Mouse (Mus musculus) intestine, embryonic 16.5 days (tissue): ENCODE results near the gene Ina. TPM values are rescaled to one million over a fixed set of nuclear protein-coding genes. Genes with fewer than 3 reads are reported as not detected.
A peak's percentile ranks its signal among the peaks of the same experiment; 100 is the strongest.

Source experiments
- ATAC-seq: fragments of 200-750 bp; cut with Nextera tagmentation; 2 replicates; pipeline ENCODE4 v1.8.0; 2017; ENCODE audit warnings: moderate TSS enrichment, moderate library complexity
- H3K27ac ChIP-seq: fragments of 300-500 bp; sonication (generic); 2 replicates; pipeline ENCODE4 v1.5.1; 2014; ENCODE audit warnings: mild to moderate bottlenecking, low read length
- H3K27me3 ChIP-seq: fragments of 300-500 bp; sonication (generic); replicated peaks from 2 replicates; pipeline ENCODE4 v1.6.1; 2014; ENCODE audit warnings: low read length, control low read depth, mixed read lengths; ENCODE audit not compliant: control insufficient read depth, insufficient read depth
- H3K36me3 ChIP-seq: fragments of 300-500 bp; sonication (generic); 2 replicates; pipeline ENCODE4 v1.6.1; 2014; ENCODE audit warnings: low read length, control low read depth; ENCODE audit not compliant: control insufficient read depth, insufficient read depth
- H3K4me1 ChIP-seq: fragments of 300-500 bp; sonication (generic); 2 replicates; pipeline ENCODE4 v1.6.1; 2014; ENCODE audit warnings: low read length, control low read depth, mixed read lengths; ENCODE audit not compliant: control insufficient read depth, insufficient read depth
- H3K4me2 ChIP-seq: fragments of 300-500 bp; sonication (generic); 2 replicates; pipeline ENCODE4 v1.6.1; 2014; ENCODE audit warnings: low read depth, low read length, control low read depth
- H3K4me3 ChIP-seq: fragments of 300-500 bp; sonication (generic); 2 replicates; pipeline ENCODE4 v1.5.1; 2014; ENCODE audit warnings: mild to moderate bottlenecking, low read length
- H3K9ac ChIP-seq: fragments of 300-500 bp; sonication (generic); 2 replicates; pipeline ENCODE4 v1.6.1; 2014; ENCODE audit warnings: low read depth, low read length
- H3K9me3 ChIP-seq: fragments of 300-500 bp; sonication (generic); 2 replicates; pipeline ENCODE4 v1.6.1; 2016; ENCODE audit warnings: low read length, control low read depth; ENCODE audit not compliant: control insufficient read depth
- WGBS: fragments of 180-500 bp; shearing (Covaris S2); extraction: QIAGEN DNeasy Blood & Tissue Kit; methylation state at CpG from one replicate; pipeline ENCODE4 v1.1.7; 2014; 5-methylcytosine and 5-hydroxymethylcytosine counted together
- polyA plus RNA-seq: library from polyadenylated mRNA; unstranded; fragments of >200 nt; fragmentation: Nextera tagmentation; extraction: Ambion mirVana; gene quantifications from 2 replicates; pipeline ENCODE4 v1.2.1, GENCODE M21; 2015

Gene Ina
- polyA plus RNA-seq, 1 experiment from 2014 or later = 5.6 TPM

- no peak for ATAC-seq
- no peak overlapping the region for H3K4me3 ChIP-seq
- H3K4me1 ChIP-seq = no peaks in the 10 kb centered on the region
- H3K4me2 ChIP-seq = no peak overlapping the region
- H3K36me3 ChIP-seq = 0 out of 2 replicates have a peak, but pooled peaks cover 12% of the 10 kb centered on the region
- H3K9me3 ChIP-seq = no peaks in the 10 kb centered on the region
- H3K9ac ChIP-seq = no peak overlapping the region
- H3K27me3 ChIP-seq = no peaks in the 10 kb centered on the region
- no peak overlapping the region for H3K27ac ChIP-seq
- WGBS = 83% methylated on average over 4 of the region's 4 CpGs
Observed at GRCm38 (mm10) chr19:47034916-47035315, 20.4 kb downstream of the Ina start.

- Histone ChIP-seq H3K9ac (no peak overlapping the region), H3K4me3 (no peak overlapping the region), H3K4me1 (no peaks in the 10 kb centered on the region), H3K9me3 (no peaks in the 10 kb centered on the region), H3K27me3 (no peaks in the 10 kb centered on the region), H3K36me3 (0 out of 2 replicates have a peak, but pooled peaks cover 12% of the 10 kb centered on the region), H3K27ac (no peak overlapping the region), H3K4me2 (no peak overlapping the region)
- ATAC-seq = no peak
- 88% methylated on average over 3 of the region's 3 CpGs for WGBS
Observed at GRCm38 (mm10) chr19:47036596-47036995, 22.1 kb downstream of the Ina start.

GRCm38 (mm10) chr19:47040720-47041473 lies 26.4 kb downstream of the Ina start:
- Histone ChIP-seq H3K36me3 (0 out of 2 replicates have a peak, but pooled peaks cover 6% of the 10 kb centered on the region), H3K4me2 (no peak overlapping the region), H3K27me3 (no peaks in the 10 kb centered on the region), H3K4me3 (no peak overlapping the region), H3K4me1 (no peaks in the 10 kb centered on the region), H3K9ac (no peak overlapping the region), H3K9me3 (no peaks in the 10 kb centered on the region), H3K27ac (no peak overlapping the region)
- no peak for ATAC-seq
- 86% methylated on average over 3 of the region's 3 CpGs for WGBS

DNA sequence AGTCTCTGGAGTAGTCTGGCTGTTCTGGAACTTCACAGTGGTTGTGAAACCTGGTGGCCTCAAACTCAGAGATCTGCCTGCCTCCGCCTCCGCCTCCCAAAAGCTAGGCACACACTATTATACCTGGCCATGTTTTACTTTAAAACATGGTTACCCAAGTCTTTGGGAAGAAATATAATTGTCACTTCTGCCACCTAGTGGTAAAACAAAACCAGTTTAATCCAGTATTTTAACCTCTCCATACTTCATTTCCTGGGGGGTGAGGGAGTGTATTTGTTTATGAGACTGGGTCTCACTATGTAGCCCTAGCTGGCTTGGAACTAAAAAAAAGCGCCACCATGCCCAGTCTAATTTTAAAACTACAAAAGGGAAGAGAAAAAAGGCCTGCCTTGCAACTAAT lies 29.1 kb downstream of the Ina start:
- Histone ChIP-seq H3K9ac (no peak overlapping the region), H3K4me2 (no peak overlapping the region), H3K27me3 (no peaks in the 10 kb centered on the region), H3K9me3 (no peaks in the 10 kb centered on the region), H3K4me3 (no peak overlapping the region), H3K36me3 (0 out of 2 replicates have a peak, but pooled peaks cover 3% of the 10 kb centered on the region), H3K27ac (no peak overlapping the region), H3K4me1 (0 out of 2 replicates have a peak, but pooled peaks cover 3% of the 10 kb centered on the region)
- ATAC-seq = no peak
- WGBS = 85% methylated on average over 3 of the region's 3 CpGs

- no peak overlapping the region for H3K9ac ChIP-seq
- 92% methylated on average over 1 of the region's 1 CpGs for WGBS
- no peaks in the 10 kb centered on the region for H3K27me3 ChIP-seq
- ATAC-seq = no peak
- H3K4me1 ChIP-seq = peaks cover 20% of the 10 kb centered on the region
- no peak overlapping the region for H3K27ac ChIP-seq
- H3K4me3 ChIP-seq = no peak overlapping the region
- no peak overlapping the region for H3K4me2 ChIP-seq
- no peaks in the 10 kb centered on the region for H3K36me3 ChIP-seq
- H3K9me3 ChIP-seq = no peaks in the 10 kb centered on the region
Observed at GRCm38 (mm10) chr19:47046343-47046742, 31.8 kb downstream of the Ina start.

DNA sequence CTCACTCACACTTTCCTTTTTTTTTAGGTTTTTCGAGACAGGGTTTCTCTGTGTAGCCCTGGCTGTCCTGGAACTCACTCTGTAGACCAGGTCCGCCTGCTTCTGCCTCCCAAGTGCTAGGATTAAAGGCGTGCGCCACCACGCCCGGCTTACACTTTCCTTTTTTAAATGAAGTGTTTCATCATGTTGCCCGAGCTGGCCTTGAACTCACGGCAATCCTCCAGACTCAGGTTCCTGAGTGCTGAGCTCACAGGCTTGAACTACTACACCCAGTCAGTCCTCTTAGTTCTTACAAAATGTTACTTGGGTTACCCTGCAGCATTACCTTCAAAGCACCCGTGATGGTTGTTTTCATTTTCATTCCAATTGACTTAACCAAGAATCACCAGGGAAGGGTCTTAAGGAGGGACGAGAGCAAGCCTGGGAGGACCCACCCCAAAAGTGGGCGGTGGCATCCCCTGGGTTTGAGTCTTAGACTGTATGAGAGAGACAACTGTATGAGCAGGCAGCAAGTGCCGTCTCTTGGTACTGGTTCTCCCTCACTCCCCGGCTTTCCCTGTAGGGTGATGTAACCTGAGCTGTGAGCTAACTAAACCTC lies 32.8 kb downstream of the Ina start:
- H3K9ac ChIP-seq = no peak overlapping the region
- H3K36me3 ChIP-seq = no peaks in the 10 kb centered on the region
- 85% methylated on average over 13 of the region's 13 CpGs for WGBS
- no peak for ATAC-seq
- no peak overlapping the region for H3K4me3 ChIP-seq
- no peak overlapping the region for H3K27ac ChIP-seq
- no peaks in the 10 kb centered on the region for H3K9me3 ChIP-seq
- no peaks in the 10 kb centered on the region for H3K27me3 ChIP-seq
- peaks cover 21% of the 10 kb centered on the region for H3K4me1 ChIP-seq
- no peak overlapping the region for H3K4me2 ChIP-seq

DNA sequence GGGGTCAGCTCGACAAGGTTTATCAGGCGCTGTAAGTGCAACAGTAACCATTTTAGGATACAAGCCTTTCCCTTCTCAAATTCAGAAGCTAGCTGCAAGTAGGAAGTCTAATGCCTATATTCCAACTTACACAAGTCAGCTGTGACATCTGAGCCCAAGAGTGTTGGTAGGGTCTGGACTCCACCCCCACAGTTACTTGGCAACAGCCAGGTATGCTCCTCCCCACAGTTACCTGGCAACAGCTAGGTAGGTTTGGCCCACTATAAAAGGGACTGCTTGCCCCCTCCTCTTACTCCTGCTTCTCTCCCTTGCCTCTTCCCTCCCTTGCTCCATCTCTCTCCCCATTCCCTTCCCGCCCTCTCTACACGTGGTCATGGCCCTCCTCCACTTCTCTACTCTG lies 34.6 kb downstream of the Ina start:
- no peaks in the 10 kb centered on the region for H3K9me3 ChIP-seq
- H3K9ac ChIP-seq = peak overlapping the region; percentile 5; the same call in 1 of the 2 replicates
- no peak overlapping the region for H3K27ac ChIP-seq
- ATAC-seq = no peak
- H3K4me2 ChIP-seq = peak overlapping the region; percentile 77
- peaks cover 21% of the 10 kb centered on the region for H3K4me1 ChIP-seq
- H3K27me3 ChIP-seq = no peaks in the 10 kb centered on the region
- WGBS = 63% methylated on average over 4 of the region's 4 CpGs
- H3K36me3 ChIP-seq = no peaks in the 10 kb centered on the region
- H3K4me3 ChIP-seq = no peak overlapping the region; the same call in 1 of the 2 replicates

GRCm38 (mm10) chr19:47049840-47050239 lies 35.3 kb downstream of the Ina start:
- no peak for ATAC-seq
- Histone ChIP-seq H3K4me3 (peak overlapping the region; percentile 91), H3K27ac (no peak overlapping the region), H3K36me3 (no peaks in the 10 kb centered on the region), H3K4me2 (peak overlapping the region; percentile 77), H3K9me3 (no peaks in the 10 kb centered on the region), H3K9ac (peak overlapping the region; percentile 86), H3K4me1 (peaks cover 21% of the 10 kb centered on the region), H3K27me3 (no peaks in the 10 kb centered on the region)
- WGBS = 5% methylated on average over 7 of the region's 7 CpGs

DNA sequence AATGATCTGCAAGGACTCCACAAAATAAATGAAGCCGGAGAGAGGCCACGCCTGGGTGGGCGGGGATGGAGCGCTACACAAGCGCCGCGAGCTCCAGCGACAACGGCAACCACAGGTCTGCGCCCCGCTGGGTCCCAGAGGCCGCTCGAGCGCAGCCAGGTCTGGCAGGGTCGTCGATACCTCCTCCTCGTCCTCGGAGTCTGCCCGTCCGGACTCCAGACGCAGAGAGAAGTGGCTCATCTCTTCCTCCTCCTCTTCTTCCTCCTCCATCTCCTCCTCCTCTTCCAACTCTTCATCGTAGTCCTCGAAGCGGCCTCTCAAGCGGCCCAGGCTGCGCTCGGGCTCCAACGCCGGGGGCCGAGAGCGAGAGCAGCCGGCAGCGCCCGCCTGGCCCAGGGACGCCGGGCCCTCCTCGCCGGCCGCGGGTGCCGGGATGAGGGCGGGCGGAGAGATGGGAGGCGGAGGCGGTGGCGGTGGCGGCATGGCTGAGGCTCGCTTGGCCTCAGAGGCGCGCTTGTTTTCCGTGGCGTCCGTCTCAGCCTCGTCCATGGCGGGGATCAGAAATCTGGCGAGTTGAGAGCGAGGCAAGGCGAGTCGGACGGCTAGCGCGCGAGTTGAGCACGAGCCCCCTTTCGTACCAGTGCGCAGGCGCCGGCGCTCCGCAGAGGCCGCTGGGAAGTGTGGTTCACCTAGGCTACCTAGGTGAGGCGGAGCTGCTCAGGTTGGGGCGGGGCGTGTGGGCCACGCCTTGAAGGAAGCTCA lies 36.0 kb downstream of the Ina start, which contains the start of gene Pcgf6:
Gene Pcgf6, minus strand, starts transcription at position 636 of the 762 bp plus-strand sequence.
- Histone ChIP-seq H3K9ac (peak within 1 kb of the TSS; percentile 86), H3K9me3 (no peaks in the 10 kb centered on the region), H3K4me3 (peak within 1 kb of the TSS; percentile 91), H3K27ac (peak within 1 kb of the TSS; percentile 94), H3K4me1 (peaks cover 21% of the 10 kb centered on the region), H3K36me3 (no peaks in the 10 kb centered on the region), H3K4me2 (peak within 1 kb of the TSS; percentile 77), H3K27me3 (no peaks in the 10 kb centered on the region)
- ATAC-seq = peak; percentile 89
- under 1% methylated on average over 75 of the region's 75 CpGs for WGBS
